Mouse (Mus musculus) myocyte (in vitro differentiated cells): ENCODE data around the gene Hhatl. TPM values are rescaled to one million over a fixed set of nuclear protein-coding genes. Genes with fewer than 3 reads are reported as not detected.

Experiments
- polyA plus RNA-seq: library from polyadenylated mRNA; unstranded; fragments of >200 nt; fragmentation: generic; extraction: Trizol; gene quantifications from one replicate; pipeline ENCODE4 v1.2.1, GENCODE M21; 2012; ENCODE audit warnings: missing spikeins

Gene Hhatl
- polyA plus RNA-seq, 1 experiment = 1.9 TPM

Other genes starting within 250 kb of the Hhatl start
- not detected for gene Lyzl4, start 150.4 kb downstream of the Hhatl start, polyA plus RNA-seq
- gene Vipr1, start 149.8 kb downstream of the Hhatl start, polyA plus RNA-seq = 0.29 TPM
- gene Sec22c, start 87.0 kb downstream of the Hhatl start, polyA plus RNA-seq = 6.2 TPM
- gene Ss18l2, start 82.2 kb downstream of the Hhatl start, polyA plus RNA-seq = 81.5 TPM
- 9.0 TPM for gene Nktr, start 73.3 kb downstream of the Hhatl start, polyA plus RNA-seq
- 47.0 TPM for gene Zfp651, start 33.2 kb downstream of the Hhatl start, polyA plus RNA-seq
- gene Klhl40, start 14.9 kb downstream of the Hhatl start, polyA plus RNA-seq = 70.4 TPM
- gene Ccdc13, start 47.0 kb upstream of the Hhatl start, polyA plus RNA-seq = 0.01 TPM
- 115 TPM for gene Higd1a, start 65.9 kb upstream of the Hhatl start, polyA plus RNA-seq
- gene Ackr2, start 105.8 kb upstream of the Hhatl start, polyA plus RNA-seq = 0.01 TPM
- gene Cyp8b1, start 123.8 kb upstream of the Hhatl start, polyA plus RNA-seq = not detected
- 0.02 TPM for gene Fam198a, start 158.5 kb upstream of the Hhatl start, polyA plus RNA-seq
- gene Pomgnt2, start 204.6 kb upstream of the Hhatl start, polyA plus RNA-seq = 2.2 TPM